Mouse (Mus musculus): Measurements from ENCODE around the gene Satb2.

Gene Satb2

DNA sequence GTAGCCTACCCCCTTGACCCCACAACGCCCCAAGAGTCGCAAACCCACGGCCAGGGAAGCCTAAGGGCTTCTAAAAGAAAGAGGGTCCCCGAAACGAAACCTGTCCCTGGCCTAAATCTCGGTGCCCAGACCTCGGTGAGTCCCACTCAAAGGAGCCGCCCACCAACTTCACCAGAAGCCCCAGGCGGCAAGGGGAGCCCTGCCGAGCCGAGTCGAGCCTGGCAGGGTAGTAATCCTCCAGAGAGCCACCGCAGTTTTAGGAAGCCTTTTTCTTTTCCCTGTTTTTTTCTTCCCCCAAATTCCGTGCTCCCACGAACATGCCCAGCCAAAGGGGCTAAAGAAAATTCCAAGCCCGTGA, 4.9 kb downstream of the Satb2 start:
- no peak for DNase-seq (ENCODE audit: low read depth, low spot score)

DNA sequence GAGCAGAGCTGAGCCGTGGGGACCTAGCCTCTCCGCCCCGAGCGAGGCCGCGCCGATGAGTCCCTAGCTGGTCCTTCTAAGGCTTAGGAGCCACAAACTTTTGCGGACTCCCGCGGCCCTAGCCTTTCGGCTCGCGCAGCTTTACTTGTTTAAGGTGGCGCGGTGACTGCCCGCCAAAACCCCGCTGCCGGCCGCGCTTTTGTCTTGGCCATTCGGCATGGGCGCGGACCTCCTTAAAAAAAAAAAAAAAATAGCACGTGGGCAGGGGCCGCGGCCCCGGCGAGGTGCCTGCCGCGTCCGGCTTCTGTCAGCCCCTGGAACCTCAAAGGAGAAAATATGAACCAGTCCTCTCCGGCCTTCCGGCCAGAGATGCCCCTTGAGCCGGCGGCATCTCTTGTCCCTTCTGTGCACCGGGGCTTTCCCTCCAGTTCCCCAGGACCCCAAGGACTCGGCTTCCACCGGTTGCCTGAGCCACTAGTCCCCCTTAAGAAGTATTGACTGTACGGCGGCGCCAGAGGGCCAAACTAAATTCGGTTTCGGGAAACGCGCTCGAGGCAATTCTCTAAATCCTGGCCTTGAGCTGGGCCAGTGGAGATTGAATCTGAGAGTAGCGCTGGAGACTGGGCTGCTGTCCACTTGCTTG, 5.4 kb downstream of the Satb2 start:
- peak; percentile 95 for DNase-seq (ENCODE audit: low read depth, low spot score)

DNA sequence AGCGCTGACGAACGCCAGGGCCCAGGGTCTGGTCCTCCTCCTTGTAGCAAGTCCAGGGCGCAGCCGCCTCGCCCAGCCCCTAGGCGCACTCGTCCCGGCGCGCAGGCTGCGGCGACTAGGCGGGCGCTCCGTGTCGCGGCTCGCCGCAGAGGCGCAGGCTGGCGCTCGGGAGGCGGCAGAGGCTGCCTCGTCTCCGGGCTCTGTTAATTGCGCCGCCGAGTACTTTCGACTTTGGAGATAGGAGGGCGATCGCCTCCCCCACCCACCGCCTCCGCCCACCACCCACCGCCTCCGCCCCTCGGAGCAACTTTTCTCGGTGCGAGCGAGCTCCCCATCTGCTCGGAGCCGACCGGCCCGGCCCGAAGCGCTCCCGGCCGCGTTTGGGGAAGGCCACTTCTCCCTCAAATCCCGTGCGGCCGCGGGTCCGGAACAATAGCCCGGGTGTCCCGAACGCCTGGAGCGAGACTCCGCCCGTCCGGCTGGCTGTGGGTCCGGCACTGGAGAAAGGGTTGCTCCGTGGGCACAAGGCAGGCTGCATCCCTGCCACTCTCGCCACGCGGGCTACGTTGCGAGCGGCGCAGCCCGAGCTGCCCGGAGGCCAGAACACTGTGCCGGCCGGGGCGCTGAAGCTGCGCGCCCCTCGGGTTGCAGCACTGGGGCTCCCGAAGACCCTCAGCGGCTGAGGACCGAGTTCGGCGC, 6.0 kb downstream of the Satb2 start:
- DNase-seq (ENCODE audit: low read depth, low spot score) = peak; percentile 72

DNA sequence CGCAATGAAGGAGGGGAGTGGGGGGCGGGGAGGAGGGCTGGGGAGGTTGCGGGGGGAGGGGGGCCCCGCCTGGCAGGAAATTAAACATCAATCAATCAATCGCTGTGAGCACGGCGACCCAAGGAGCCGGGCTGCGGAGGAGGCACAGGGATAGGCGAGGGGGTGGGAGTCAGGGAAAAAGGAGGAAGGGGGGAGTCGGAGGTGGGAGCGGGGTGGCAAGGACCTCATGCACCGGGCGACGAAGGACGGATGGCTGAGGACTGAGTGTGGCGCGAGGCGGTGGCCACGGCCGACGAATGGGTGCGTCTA, 6.6 kb downstream of the Satb2 start:
- DNase-seq (ENCODE audit: low read depth, low spot score) = no peak

DNA sequence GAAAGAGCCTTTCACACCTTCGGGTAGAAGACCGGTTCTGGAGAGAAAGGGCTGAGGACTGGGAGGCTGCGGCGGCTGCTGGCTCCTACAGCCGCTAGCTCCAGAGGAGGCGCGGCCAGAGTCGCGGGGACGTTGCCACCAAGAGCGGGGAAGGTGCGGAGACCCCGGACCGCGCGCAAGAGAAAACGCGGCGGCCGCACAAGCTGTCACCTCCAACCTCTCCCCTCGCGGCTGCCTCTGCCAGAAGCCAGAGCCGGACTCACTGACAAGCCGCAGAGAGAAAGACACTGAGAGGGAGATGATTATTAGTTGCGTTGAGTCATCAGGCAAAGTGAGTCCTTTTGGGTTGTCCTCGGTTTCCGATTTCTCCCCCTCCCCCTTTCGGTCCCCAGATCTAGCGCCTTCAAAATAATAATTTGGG, 7.0 kb downstream of the Satb2 start:
- DNase-seq (ENCODE audit: low read depth, low spot score) = peak; percentile 45

DNA sequence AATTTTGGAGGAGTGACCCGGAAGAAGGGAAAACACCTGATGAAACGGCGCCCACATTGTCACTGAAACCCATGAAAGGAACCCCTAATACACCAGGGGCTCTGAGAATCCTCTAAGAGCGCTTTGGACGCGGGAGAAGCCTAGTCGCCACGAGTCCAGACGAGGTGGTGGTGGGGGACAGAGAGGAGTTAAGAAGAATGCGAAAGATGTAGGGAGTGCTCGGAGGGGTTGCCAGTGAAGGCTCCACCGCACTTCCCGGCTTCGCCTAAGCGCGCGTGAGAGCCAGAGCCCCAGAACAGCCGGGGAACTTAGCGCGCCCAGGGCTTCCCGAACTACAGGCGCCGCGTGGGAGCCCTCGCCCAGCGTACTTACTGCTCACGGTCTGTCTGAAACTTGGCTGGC, 7.7 kb downstream of the Satb2 start:
- DNase-seq (ENCODE audit: low read depth, low spot score) = peak; percentile 57

DNA sequence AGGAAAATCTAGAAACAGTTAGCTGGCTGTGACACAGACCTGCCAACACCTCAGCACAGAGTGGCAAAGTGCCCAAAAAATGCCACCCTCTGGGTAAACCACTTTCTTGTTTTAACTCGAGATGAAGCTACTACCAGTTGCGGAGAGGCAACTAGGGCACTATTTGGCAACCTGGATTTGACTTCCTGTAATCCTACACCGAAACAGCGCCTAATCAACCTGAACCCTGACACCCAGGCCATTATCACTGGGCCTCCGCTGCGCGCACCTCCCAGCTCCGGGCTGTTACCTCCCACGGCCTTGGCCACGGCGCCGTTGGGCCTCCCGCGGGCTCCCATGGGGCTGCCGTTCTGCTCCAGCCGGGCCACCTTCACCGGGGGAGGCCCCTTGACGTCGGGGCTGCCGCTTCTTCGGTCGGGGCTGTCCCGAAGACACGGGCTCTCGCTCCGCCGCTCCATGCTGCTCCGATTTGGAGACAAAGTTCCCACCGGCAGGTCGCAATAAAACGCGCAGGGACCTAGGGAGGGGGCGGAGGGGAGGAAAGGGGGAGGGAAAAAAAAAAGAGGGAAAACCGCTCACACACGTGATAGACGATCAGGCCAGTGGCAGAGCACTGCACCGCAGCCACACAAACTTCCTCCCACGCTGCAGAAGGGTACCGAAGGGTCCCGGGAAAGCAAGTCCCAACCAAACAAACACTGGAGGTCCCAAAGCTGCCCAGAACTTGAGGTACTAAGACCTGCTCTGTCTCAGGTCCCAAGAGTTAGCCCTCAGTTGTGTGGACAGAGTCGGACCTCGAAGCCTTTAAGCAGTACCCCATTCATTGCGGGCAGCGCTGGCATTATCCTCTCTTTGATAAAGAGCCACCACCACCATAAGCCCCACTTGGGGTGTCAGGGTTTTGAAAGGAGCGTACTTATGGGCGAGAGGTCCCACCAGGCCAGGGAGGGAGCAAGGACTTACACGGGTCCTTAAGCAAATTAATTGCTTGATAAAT, 8.8 kb downstream of the Satb2 start:
- peak; percentile 62 for DNase-seq (ENCODE audit: low read depth, low spot score)

DNA sequence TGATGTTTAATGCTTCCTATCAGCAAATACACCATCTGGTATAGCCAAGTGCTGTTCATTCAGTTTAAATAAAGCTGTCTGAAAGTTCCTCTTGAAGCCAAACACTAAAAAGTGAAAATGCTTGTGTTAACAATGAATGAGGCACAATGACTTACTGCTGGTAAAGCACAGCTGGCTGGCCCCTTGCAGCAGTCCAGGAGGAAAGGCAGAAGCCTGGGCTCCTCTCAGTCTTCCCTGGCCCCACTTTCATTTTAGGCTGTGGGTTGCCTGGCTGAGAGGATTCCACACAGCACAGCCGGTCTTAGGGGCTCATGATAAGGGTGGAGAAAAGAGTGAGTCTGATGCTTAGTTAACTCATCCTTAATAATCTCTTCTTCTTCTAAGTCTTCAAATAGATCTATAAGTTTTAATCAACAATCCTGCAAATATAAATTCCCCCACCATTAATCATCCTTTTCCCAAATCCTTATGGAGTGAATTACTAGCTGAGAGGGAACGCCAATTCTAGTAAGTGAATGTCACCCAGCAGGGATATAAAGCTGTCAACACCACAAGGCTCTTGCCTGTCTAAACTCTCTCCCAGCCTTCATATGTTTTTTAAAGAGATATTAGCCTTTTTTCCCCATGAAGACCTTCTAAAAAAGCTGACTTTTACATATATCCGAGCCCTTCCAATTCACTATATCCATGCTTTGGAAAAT, 12.4 kb downstream of the Satb2 start:
- no peak for DNase-seq (ENCODE audit: low read depth, low spot score)

DNA sequence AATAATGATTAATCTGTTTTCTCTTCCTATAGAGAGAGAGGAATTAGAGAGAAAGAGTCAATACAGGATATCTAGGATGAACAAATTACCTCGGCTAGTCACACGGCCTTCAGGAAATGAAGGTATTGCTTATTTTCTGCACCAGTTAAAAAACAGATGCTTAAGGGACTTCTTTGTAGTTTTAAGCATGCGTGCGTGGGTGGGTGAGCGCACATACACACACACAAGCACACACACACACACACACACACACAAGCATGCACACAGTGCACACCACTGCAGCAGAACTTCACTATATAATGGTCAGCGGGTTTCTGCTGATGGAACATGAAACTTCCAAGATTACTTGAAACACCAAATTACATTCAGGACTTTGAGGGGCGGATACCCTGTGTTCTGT, 14.0 kb downstream of the Satb2 start:
- DNase-seq (ENCODE audit: low read depth, low spot score) = no peak

DNA sequence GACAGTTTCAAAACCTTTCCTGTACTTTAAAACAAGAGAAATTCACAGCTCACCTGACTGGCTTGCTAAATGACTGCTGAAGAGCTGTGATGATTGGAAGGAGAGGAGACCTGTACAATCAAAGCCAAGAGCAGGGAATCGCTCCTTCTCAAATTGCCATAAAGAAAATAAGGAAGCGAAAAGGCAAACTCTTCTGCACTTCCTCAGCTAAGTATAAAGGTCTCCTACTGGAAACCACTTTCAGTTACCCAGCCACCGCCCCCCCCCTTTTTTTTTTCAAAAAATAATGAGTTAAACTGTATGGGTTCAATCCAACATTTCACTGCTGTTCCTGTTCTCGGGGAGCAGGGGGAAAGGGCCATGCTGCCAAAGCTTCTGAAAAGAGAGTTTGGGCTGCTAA, 15.2 kb downstream of the Satb2 start:
- DNase-seq (ENCODE audit: low read depth, low spot score) = no peak

DNA sequence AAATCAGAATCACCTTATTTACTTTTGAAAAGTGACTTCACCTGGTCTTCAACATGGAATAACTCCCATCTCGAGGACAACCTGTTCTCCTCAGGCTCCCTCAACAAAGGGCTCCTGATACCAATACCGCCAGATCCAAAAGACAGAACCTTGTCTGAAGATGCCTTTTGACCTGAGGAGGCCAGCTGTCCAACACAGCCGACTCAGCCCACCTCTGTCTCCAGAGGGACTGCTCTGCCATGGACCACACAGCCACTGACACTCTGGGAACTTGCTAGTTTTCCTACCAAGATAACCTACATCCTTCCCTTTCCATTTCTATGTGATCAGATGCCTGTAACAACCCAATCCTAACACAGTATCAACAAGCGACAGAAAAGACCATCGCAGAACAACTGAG, 19.5 kb downstream of the Satb2 start:
- no peak for DNase-seq (ENCODE audit: low read depth, low spot score)

DNA sequence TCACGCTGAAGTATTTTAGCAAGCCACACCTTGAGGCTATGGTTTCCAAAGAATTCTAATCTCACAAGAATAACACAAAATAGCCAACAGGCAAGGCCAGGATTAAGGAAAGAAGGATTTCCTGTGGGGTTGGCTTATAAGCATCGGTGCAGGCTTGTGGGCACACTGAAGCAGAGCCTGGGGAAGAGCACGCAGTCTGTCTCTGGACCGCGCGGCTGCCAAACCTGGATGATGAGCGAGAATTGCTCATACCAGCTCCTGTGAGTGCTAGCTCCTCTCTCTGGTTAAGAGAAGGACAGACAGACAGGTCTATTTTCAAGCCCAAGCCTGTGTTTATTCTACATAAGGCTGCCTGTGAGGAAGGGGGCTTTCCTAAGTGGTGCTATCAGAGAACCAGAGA, 20.5 kb downstream of the Satb2 start:
- DNase-seq (ENCODE audit: low read depth, low spot score) = no peak

DNA sequence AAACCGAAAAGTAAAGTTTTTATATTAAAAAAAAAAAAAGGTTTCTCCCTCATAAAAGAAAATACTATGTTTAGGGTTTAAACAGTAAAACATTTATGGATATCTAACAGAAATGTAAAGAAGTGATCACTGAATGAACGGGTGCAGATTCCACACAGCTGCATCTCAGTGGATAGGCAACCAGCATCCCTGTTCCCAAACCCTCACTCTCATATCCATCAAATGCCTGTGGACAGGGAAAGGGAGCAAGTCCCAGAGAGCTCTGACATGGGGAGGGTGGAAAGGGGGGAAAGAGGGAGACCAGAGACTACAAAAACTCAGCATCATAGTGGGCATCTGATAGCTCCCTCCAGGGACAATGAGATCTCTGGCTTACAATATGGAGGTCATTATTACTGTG, 21.6 kb downstream of the Satb2 start:
- no peak for DNase-seq (ENCODE audit: low read depth, low spot score)

DNA sequence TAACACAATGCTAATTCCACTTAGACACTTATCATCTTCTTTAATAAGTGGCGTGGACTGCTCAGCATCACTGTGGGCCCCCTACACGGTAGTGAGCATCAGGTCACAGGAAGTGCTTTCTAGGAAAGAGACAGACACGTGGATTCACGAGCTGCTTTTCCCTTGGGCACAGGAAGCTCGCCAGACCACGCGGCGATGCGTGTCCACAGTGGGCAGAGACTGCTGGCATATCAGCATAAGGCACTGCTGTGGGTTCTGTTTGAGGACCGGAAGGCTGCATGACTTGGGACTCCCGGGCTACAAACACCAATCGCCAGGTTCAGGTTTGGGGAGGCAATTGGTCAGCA, 22.7 kb downstream of the Satb2 start:
- DNase-seq (ENCODE audit: low read depth, low spot score) = peak; percentile 62

DNA sequence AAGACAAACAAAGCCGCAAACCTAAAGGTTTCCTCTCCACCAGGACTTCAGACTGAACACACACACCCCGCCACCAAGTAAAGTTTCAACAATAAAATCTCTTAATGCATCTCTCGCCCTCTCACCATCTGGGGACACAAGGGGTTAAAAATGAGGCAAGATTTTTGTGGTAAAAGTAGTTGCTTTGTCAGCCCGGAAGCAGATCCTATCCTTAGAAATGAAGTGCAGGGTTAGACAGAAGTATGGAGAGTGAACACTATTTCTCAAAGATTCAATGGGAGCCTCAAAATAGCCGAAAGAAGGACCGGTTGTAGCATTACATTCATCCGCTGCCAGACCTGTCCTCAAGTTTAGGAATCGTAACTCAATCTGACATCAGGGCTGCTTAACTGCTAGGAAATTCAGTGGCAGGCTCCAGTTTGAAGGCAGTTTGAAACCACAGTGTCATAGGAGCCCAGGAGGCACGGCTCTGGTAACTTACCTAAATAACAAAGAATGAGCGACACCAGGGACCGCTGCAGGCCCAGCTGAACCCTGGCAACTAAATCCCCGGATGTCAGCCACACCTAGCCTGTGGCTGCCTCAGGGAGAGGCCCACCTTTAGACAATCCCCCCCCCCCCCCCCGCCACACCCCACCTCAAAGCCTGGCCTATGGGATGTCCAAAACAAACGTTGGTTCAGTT, 23.3 kb downstream of the Satb2 start:
- peak; percentile 79 for DNase-seq (ENCODE audit: low read depth, low spot score)

DNA sequence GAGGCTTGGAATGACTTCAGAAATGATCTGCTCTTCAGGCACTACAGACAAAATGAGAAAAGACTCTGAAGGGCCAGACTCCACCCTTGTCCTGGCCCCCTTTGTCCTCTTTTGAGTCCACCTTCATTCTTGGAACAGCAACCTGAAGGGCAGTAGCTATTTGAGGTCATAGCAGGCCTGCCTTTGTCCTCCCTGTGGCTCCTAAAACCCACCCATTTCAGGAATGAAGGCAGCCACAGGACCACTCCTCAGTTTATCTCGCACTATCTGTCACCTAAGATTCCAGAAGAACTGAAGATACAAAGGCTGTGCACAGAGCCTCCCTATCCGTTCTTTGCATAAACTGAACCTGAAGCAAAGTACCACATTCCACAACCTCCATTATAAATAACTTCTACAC, 24.9 kb downstream of the Satb2 start:
- DNase-seq (ENCODE audit: low read depth, low spot score) = peak; percentile 89

DNA sequence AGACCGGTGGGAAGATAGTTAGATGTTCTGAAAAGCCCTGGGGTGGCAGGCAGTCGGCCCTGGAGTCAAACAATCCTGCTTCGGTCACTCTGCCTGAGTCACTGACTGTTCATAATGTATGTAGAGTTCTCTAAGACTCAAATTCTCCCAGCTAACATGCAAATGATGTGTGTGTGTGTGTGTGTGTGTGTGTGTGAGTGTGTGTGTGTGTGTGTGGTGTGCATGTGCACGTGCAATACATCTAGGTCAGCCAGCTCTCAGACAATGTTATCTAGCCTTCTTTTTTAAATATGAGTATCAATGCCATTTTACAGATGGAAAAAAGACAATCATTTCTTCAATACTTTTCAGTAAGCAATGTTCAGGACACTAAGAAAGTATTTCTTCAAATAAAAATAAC, 26.5 kb downstream of the Satb2 start:
- no peak for DNase-seq (ENCODE audit: low read depth, low spot score)

DNA sequence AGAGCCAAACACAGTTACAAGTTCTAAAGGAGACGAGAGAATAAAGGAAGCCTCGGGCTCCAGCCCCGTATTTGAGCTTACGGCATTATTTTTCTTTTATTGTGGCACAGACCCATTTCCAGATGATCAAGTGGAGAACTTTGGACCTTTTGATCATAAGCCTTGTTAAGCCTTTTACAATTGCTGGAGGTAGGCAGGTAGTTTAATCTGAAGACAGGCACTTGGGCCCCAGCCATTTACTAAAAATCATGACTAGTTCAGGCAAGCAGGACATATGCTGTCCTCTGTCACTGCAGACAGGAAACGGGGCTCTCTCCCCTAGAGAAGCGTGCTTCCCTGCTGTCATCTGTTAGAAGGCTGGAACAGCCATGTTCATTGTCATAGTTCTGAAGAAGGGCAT, 26.9 kb downstream of the Satb2 start:
- DNase-seq (ENCODE audit: low read depth, low spot score) = peak; percentile 3

DNA sequence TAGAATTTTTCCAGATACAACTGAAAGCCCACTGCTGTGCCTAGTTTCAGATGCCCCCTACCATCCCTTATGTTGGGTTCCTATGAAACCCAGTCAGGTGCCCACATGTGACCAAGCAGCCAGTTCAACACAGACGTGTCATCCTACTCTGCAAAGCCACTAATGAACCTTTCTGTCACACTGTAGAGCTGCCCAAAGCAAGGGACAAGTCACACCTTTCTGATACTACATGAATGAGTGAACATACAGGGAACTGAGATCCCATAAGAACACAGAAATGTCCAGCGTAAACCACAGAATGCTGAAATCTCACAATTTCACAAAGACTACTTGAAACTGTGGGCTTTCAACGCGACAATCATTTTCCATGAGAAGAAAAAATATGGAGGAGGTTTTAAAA, 39.0 kb downstream of the Satb2 start:
- no peak for DNase-seq (ENCODE audit: low read depth, low spot score)

DNA sequence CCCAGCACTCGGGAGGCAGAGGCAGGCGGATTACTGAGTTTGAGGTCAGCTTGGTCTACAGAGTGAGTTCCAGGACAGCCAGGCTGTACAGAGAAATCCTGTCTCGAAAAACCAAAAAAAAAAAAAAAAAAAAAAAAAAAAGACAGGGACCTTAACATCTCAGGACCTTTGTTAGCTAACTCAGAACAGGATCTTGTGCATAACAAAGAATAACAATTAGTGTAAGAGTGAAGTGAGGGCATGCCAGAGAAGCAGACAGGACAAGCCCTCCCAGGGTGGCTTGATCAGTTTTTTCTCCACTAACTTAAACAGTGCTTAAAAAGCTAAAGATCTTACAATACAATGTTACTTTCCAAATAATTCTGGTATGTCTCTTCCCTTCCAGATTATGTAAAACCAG, 40.0 kb downstream of the Satb2 start:
- DNase-seq (ENCODE audit: low read depth, low spot score) = peak; percentile 60

DNA sequence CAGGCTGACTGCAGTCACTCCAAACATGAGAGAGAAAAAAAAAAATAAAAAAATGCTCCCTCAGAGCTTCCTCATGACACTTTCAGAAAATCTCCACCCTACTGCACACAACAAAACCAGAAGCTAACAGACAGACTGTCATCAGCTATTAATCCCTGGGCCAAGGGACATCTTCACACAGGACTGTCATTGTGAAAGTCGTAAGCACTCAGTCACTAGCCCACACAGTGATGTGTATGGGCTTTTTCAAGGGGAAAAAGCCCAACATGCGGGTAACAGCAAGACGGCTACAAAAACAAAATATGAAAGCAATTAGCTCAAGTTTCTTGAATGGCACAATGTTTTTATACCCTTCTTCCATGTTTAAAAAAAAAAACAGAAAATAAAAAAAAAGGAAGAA, 41.9 kb downstream of the Satb2 start:
- no peak for DNase-seq (ENCODE audit: low read depth, low spot score)

DNA sequence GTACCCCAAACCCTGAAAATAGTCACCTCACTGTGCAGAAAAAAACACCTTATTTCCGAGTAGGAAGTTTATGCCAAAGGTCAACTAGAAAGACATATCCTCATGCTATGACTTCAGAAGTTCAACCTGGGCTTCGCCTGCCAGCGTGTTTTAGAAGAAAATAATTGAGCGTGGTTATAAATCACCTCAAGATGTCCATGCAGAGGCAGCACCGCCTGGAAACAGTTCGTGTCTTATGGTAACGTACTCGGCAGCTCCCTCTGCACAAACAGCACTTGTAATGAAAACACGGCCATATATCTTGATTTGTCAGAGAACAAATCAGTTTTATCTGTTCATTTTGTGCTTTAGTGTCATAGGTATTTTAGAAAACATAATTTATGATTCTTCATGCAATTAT, 44.6 kb downstream of the Satb2 start:
- DNase-seq (ENCODE audit: low read depth, low spot score) = no peak

Measured in R1 (cell line).